Mouse (Mus musculus) ES-E14 (cell line): ENCODE results near the gene Ppp1ca.
A peak's percentile ranks its signal among the peaks of the same experiment; 100 is the strongest.

ENCODE experiments used
- CHD2 ChIP-seq: IDR thresholded peaks from 2 replicates; pipeline ENCODE4 v1.6.1; 2014; ENCODE audit warnings: mild to moderate bottlenecking, low read depth, low read length, inconsistent platforms
- HCFC1 ChIP-seq: IDR thresholded peaks from 2 replicates; pipeline ENCODE4 v1.6.1; 2012; ENCODE audit warnings: low read length, inconsistent platforms, borderline replicate concordance; ENCODE audit not compliant: insufficient read depth
- ZC3H11A ChIP-seq: IDR thresholded peaks from 2 replicates; pipeline ENCODE4 v1.6.1; 2012; ENCODE audit warnings: low read depth, mild to moderate bottlenecking, inconsistent platforms, low read length, borderline replicate concordance
- ZNF384 ChIP-seq: IDR thresholded peaks from 2 replicates; pipeline ENCODE4 v1.6.1; 2012; ENCODE audit warnings: low read depth, low read length, inconsistent platforms

GRCm38 (mm10) chr19:4169378-4169784 lies 22.5 kb upstream of the Ppp1ca start:
- TF ChIP-seq HCFC1 = peak; percentile 74
- TF ChIP-seq ZNF384 = no peak
- TF ChIP-seq CHD2 = no peak
- TF ChIP-seq ZC3H11A = 0 out of 2 replicates have a peak, but pooled peaks have one; percentile 27
